Mouse (Mus musculus) T-cell, adult 2 months (primary cell): ENCODE data around the gene Ttc9.

Source experiments
- DNase-seq: peaks from one replicate; pipeline ENCODE4 v3.0.0; 2022; ENCODE audit warnings: low spot score

Gene Ttc9

DNA sequence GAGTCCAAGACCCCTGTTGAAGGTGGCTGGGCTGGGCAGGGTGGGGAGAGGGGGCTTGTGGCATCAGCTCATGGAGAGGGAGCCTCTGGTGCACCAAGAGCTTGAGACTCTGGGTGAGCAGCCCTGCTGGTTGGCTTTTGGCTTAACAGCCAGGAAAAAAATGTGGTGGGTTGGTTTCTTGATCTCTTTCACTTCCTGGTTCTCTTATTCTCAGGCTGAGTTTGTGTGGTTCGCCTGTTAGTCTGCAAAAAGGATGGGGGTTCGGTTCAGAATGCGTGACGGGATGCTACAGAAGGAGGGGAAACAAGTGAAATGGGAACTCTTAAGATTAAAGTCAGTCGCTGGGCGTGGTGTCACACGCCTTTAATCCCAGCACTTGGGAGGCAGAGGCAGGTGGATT lies 27.0 kb downstream of the Ttc9 start:
- DNase-seq = no peak

DNA sequence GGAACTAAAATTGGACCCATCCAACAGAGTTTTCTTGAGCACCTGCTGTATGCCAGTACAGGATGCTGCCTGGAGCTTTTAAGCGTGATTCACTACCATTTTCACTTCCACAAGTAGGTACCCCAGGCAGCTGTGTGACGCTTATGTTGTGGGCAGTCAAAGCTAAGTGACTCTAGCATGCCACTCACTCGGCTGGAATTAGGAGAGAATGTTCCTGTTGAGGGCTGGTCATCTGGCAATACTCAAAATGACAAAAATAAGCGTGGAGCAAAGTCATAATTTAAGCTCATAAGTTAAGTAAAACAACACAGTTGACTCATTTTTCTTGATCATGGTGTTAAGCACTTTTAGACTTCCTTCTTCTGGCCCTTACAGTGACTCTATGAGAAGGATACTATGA lies 31.0 kb downstream of the Ttc9 start:
- no peak for DNase-seq

DNA sequence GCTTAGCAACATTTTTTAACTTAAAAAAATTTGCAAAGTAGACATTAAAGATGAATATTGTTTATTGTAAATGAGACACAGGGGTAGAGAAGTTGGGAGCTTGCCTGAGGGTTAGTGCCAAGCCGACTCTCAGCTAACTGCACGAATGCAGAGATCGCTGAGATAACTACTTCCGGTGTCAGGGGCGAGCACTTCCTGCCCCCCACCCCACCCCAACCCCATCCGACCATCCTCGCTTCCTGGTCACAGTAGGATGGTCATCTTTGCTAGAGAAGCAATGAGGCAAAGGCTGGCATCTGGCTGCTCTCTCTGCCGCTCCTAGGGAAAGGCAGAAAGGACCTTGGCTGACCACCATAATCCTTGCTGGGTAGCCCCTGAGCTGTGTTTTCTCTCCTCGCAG lies 32.1 kb downstream of the Ttc9 start:
- DNase-seq = no peak

DNA sequence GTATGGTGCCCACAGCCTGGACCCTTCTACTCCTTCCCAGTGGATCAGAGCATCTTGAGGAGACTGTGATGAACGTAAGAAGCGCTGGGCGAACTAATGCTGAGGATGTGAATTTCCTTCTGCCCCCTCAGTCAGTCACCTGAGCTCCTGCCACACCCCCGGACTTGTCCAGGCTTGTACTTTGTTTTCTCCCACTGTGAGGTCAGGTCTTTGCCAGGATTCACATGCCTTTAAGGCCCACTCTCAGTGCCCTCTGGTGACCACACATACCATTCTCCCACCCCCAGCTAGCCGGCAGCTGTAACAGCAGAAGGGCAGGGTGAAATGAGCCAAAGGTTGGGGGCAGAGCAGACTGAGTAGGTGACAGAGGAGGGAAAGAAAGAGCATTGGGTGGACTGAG lies 32.9 kb downstream of the Ttc9 start:
- DNase-seq = no peak

DNA sequence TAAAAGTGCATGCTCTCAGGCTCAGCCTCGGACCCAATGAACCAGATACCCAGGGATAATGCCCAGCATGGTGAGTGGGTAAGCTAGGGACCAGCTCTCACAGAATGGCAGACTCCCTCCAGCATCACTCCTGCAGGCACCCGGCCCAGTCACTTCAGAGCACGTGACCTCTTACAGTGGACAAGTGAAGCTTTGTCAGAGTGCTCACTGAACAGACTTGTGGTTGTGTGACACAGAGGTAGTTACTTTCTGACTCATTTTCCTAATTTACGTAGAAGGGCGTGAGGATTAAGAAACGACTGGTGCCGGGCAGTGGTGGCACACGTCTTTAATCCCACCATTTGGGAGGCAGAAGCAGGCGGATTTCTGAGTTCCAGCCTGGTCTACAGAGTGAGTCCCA lies 37.4 kb downstream of the Ttc9 start:
- no peak for DNase-seq

DNA sequence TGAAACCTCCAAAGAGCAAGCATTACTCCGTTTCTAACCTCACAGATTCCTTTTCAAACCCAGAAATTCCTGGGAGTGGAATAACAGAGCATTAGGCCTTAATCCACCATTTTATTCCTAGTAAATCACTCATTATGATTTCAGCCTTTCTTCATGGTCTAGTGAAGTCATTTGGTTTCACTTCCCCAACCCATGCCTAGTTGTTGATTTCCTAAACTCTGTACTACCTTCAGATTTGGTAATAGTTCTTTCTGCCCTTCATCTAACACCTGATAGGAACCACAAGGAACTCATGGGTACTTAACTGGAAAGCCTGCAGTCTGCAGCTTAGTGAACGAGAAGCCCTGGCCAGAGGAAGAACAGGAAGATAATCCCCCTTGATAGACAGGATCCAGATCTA lies 44.5 kb downstream of the Ttc9 start:
- DNase-seq = no peak

DNA sequence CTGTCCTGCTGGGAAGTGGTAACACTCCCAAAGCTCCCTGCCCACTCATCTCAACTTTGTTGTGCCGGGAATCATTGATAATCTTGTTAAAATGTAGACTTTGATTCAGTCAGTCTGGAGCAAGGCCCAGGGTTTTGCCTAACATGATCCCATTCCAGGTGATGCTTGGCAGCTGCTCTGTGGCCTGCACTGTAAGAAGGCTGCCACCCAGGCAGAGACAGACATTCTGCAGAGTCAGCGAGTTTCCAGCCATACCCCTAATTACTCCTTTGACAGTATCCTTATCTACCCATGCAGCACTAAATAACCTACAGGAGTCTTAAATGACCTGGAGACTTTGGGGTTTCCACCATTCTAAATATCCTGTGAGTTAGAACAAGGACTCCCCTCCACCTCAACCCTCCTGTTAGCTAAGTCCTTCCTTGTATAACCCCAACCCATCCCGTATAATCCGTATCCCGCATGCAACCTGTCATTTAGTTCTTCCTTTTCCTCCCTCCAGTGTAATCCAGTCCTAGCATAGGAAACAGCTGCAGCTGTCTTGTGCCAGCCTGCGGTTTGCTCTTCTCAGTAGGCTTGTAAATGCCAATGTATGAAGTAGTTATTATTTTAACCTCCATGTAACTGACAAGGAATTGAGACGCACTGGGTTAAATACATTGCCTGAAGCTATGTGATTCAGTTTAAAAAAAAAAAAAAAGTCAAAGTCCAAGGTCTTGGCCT lies 48.9 kb downstream of the Ttc9 start:
- no peak for DNase-seq

DNA sequence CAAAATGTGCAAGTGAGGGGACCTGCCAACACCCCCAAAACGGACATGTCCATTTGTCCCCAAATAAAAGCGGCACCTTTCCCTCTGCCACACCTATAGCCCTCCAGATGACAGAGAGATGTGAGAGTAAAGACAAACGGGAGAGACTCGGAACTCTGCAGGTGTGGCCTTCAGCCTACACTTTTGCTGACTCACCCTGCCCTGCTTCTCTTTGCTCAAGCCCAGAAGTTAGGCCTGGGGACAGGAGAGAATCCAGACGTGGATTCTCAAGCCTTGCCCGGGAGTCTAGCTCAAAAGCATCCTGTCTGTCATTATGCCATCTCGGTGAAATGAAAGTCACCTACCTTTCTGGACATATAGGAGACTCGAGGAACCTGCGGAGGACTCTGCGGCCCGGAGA lies 52.3 kb downstream of the Ttc9 start:
- no peak for DNase-seq

DNA sequence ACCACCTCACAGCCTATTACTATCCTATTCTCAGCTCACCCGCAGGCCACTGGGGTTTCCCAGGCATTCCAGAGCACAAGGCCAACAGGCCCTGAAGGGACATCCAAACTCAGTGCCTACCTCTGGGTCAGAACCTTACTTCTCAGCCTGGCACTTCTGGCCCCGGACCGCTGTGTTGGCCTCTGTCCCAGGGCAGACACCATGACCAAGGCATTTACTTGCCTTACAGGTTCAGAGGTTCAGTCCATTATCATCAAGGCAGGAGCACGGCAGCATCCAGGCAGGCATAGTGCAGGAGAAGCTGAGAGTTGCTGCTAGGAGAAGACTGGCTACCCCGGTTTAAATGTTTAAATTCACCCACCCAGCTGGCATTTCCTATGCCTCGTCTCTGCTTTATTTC lies 53.0 kb downstream of the Ttc9 start:
- DNase-seq = no peak

DNA sequence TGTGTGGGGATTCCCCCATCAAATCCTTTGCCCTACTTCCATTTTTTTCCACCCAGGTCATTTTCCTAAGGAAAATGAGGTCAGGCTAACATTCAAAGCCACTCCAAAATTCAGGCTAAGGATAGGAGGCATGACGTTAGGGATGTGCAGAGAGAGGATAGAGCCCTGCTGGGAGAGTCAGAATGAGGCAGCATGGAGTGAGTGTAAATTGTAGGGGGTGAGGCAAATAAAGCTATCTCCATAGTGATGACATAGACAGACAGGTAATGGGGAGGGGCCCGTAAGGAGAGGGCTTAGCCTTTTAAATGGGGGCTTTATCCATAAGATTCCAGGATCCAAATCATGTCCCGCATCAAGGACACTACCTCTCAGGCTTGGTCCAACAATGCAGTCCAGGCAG lies 54.9 kb downstream of the Ttc9 start:
- DNase-seq = no peak

DNA sequence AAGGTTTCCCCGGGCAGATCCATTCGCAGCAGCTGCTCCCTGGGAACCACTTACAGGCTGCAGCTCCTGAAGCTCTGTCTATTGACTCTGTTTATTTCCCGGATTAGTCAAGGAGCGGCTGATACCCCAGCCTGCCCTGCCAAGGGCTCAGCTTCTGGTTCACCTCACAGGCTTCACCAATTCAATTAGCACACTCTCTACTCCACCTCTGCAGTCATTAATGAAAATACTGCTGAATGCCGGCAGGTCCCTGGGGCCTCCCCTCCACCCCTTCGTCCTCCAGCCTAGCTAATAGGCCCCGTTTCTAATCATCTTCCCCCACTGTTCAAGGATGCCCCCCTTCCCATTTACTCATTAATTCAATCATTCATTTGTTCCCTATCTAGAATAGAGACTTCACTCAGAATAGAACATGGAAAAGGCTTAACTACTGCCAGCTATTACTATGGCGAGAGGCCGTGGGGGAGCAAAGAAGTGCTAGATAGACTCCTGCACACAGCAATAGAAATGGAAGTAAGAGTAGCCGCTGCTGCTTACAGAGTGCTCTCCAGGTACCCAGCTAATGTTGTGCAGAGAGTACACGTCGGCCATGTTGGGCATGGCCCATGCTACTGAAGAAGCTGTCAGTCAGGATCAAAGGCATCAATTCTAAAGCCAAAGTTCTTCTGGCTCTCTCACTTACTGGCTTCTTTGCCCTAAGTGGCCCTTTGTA lies 55.5 kb downstream of the Ttc9 start:
- DNase-seq = no peak

DNA sequence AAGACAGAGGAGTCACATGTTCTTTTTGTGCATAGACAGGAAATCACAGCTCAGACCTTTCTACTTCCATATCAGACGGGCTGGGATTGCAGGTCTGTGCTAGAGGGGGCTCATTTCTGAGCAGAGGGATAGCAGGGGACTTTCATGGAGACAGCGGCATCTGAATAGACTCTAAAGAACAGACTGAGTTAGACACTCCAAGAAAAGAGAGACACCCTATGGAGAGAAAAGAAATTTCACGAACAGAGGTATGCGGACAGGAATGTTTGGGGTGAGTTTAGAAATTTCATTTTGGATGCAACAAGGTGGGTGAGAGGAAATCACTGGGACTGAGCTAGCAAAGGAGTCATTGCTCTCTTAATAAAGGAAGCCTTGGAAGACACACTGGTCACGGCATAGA lies 56.8 kb downstream of the Ttc9 start:
- DNase-seq = no peak

DNA sequence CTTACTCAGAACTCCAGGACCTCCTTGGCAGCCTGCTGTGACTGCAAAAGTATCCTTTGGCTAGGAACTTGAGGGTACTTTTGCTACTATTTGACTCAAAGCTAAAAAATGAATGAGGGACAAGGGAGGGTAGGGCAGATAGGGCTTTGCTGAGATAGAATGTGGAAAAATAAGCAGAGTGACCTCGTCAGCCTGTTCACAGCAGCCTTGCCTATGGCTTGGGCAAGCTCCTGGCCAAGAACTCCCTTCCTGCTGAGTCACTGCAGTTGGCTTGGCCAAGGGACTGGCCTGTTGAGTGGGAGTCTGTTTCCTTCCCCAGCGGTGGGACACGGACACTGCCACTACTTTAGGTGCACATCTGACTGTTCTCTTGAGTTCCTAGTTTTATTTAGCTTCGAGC lies 57.5 kb downstream of the Ttc9 start:
- no peak for DNase-seq

DNA sequence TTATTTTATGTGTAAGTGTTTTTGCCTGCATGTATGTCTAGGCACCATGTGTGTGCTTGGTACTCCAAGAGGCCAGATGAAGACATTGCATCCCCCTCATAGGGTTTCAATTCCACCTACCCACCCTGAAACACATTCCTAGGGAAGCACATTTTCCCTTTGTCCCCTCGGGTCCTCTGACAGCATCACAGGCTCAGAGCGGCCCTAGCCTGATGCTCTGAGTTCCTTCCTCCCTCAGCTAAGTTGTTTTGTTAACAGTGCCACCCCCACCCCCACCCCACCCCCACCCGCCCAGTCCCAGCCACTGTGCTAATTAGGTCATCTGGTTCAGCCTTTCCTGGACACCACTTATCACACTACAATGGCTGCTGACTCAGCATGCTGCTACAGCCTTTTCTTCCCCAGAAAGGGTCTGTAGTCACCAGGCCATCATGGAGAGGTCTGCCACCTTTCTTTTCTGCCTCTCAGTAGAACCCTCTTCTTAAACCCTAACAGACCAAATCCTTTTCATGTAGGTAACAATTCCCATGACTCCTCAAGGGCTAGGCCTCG lies 58.5 kb downstream of the Ttc9 start:
- no peak for DNase-seq

DNA sequence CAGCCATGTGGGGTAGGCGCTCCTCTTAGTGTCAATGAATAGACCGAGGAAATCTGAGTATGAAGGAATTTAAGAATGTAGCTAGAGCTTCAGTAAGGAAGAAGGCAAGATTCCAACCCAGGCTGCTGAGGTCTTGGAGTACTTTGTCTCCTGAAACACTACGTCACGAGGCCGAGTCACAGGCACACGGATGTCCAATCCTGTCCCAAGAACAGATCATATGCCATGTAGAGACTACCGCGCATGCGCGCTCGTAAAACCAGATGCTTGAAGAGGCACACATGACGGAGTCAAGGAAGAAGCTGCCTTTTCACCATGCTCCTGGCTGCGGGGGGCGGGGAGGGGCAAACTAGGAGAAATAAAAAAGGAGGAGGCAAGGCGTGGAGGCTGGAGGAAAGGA lies 59.1 kb downstream of the Ttc9 start:
- DNase-seq = no peak

DNA sequence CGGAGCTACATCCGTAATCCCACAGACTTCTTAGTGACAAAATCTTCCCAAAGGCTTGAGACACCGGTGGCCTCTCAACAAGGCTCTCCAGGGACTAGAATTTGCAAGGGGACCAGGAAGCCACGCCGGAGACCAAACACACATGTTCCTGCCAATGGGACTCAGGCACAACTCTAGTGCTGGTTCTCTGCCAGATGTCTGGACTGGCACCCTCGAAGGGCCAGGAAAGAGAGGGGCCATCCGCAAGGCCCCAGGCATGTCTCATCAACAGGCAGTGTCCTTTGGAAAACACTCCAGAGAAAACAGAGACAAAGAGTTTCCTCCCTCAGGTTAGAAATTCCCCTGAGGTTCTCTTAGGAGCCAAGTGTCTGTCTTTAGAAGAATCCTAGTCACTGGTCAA lies 59.7 kb downstream of the Ttc9 start:
- DNase-seq = no peak

DNA sequence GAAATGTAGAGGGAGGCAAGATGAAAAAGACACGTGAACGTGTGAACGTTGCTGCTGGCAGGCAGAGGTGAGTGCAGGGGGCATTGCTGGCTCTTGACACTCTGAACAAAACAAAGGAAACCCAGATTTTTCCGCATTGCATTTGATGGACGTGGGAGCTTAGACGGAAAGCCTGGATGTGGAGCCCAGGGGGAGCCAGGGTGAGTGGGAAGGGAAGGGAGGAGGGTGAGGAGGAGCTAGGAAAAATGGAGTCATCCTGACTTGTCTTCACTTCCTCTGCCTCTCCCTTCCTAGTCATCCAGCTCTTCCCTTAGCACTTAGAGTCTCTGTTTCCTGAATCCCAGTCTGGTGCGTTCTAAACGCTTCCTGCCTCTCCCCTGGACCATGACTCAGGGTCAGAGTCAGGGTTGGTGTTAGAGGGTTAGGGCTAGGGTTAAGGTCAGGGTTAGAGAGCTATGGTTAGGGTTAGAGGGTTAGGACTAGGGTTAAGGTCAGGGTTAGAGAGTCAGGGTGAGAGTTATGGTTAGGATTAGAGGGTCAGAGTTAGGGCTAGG lies 60.2 kb downstream of the Ttc9 start:
- DNase-seq = no peak

DNA sequence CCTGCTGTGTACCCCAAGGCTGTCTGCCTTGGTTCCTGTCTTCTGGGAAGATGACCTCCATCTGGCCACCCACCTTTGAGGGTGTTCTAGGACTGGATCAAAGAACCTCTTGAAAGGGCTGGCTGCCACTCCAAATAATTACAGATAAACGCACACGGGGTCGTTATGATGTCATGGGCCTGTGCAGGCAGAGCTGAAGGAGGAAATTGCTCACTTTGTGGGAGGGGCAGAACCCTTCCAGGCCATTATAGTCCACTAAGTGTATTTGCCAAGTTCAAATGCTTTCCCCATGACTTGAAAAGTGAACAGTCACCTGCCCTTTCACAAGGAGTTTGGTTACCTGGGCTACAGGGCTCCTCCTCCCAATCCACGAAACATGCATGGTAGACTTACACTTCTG lies 67.0 kb downstream of the Ttc9 start:
- DNase-seq = no peak

DNA sequence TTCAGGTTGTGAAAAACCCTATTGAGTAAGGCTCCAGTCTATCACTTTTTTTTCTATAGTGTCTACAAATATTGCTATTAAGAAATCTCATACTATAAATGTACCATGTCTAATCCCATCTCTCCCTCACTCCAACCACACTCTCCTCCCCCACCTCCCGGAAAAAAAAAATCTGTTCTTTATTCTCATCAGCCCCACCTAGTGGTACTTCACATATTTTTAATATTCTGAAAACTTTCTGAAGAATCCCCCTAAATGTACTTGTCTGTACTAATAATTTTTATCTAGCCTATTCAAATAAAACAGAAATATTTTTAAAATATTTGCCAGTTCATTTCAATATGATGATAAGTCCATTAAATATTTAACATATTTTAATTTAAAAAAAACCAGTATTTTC lies 71.9 kb downstream of the Ttc9 start:
- DNase-seq = no peak

DNA sequence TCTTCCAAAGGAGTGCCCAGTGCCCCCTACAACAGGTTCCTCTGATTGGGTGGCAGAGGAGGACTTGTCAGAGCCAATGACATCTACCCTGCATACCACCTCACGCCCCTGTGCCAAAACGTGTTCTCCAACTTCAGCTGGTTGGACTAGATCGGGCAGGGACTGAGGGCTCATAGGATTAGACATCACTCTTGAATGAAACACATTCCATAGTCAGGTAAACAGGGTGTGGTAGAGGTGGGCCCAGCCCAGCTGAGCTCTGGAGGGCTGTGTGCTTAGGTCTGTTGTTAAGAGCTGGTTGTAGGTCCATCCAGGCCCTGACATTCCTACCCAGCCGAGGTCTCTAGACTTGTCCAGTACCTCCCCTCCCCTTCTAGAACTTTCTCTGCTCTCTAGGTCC lies 81.6 kb downstream of the Ttc9 start:
- no peak for DNase-seq
